Comparison of ENCODE assay signal across 7 mouse cellular contexts in the genomic region with DNA sequence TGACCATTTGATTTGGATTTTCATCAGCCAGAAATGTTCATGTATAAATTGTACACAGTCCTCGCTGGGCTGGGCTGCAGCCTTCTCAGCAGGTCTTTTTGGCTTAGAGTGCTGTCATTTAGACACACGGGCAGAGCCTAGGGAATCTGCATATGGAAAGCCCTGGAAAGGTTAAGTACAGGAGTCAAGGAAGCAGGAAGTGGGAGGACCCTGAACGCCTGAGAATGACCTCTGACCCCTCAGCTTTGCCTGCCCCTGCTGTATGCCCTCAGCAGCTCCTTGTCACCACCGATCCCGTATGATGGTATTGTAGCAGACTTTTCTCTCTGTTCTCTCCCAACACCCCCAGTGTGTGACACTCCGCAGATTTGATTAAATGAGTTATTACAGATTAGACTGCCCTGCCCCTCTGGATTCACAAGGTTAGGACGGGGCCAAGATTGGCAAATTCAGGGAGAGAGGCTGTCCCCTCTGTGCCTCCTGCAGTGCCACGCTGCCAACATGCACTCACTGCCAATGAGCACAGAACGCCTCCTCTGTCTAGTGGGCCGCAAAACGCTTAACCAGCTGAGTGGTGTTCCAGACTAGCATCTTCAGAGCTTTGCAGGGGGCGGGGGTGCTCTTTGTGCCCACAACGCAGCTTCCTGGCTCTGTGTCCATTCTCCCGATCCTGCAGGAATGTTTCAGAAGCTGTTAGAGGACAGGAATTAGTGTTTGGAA. TPM values are rescaled to one million over a fixed set of nuclear protein-coding genes. Genes with fewer than 3 reads are reported as not detected.
A peak's percentile ranks its signal among the peaks of the same experiment; 100 is the strongest.
DNase-seq lines count a peak whose midpoint lies in the region; ATAC-seq and TF ChIP-seq lines count a peak whose summit lies in the region.

No protein-coding gene starts in this region.

- DNase-seq in adrenal gland, adult 8-10 months, result peak; percentile 65
- peak; percentile 78 for DNase-seq in cerebellum, postnatal 14 days
- DNase-seq in gastrocnemius, adult 2 months, result peak; percentile 70
- peak; percentile 78 to 79 for DNase-seq in left cerebral cortex, postnatal 10 days (ENCODE audit: extremely low spot score in 1 of 2, low spot score in 2 of 2)
- peak; percentile 32 for DNase-seq in mesoderm, embryonic 11.5 days (ENCODE audit: low read depth, low spot score)

- intact Hi-C loops in gastrocnemius, adult 2 months (cut with DNase I), result loop anchor here (5.0 kb wide), 1 partner anchor 37 kb away; no protein-coding TSS in a partner anchor
- intact Hi-C loops in left cerebral cortex, postnatal 10 days (cut with DNase I), result no loop called here

- H3K4me3 ChIP-seq in gastrocnemius, adult 2 months, result peak overlapping the region; percentile 75
- H3K4me3 ChIP-seq in hindbrain, embryonic 16.5 days (ENCODE audit: low read length), result peak overlapping the region; percentile 29
- peak overlapping the region; percentile 37 for H3K4me3 ChIP-seq in stomach, embryonic 16.5 days (replicated peaks; ENCODE audit: low read length)

- peak; percentile 83 for ATAC-seq in hindbrain, embryonic 16.5 days
- peak; percentile 33 for ATAC-seq in stomach, embryonic 16.5 days (ENCODE audit: insufficient read depth, low FRiP score)

- H3K27me3 ChIP-seq in hindbrain, embryonic 16.5 days (replicated peaks; ENCODE audit: control insufficient read depth, insufficient read depth, low read length), result no peaks in the 10 kb centered on the region
- H3K27me3 ChIP-seq in stomach, embryonic 16.5 days (ENCODE audit: control insufficient read depth, insufficient read depth, low read length), result no peaks in the 10 kb centered on the region

- H3K9ac ChIP-seq in hindbrain, embryonic 16.5 days (ENCODE audit: low read depth, low read length), result peak overlapping the region; percentile 59
- peak overlapping the region; percentile 64 for H3K9ac ChIP-seq in stomach, embryonic 16.5 days (ENCODE audit: low read length)

- no peaks in the 10 kb centered on the region for H3K9me3 ChIP-seq in hindbrain, embryonic 16.5 days (ENCODE audit: control insufficient read depth, low read length)
- H3K9me3 ChIP-seq in stomach, embryonic 16.5 days (replicated peaks; ENCODE audit: control insufficient read depth, low read length), result no peaks in the 10 kb centered on the region

- TF ChIP-seq CTCF in gastrocnemius, adult 2 months (IDR thresholded peaks at IDR 0.05), result no peak

- H3K4me1 ChIP-seq in hindbrain, embryonic 16.5 days (ENCODE audit: control insufficient read depth, insufficient read depth, low read depth, low read length), result peaks cover 19% of the 10 kb centered on the region
- H3K4me1 ChIP-seq in stomach, embryonic 16.5 days (ENCODE audit: control insufficient read depth, insufficient read depth, low read length), result peaks cover 20% of the 10 kb centered on the region

- WGBS in hindbrain, embryonic 16.5 days, result 15% methylated on average over 14 of the region's 14 CpGs
- 31% methylated on average over 14 of the region's 14 CpGs for WGBS in stomach, embryonic 16.5 days

- H3K27ac ChIP-seq in gastrocnemius, adult 2 months, result peak overlapping the region; percentile 93
- peak overlapping the region; percentile 87 for H3K27ac ChIP-seq in hindbrain, embryonic 16.5 days (ENCODE audit: low read depth, low read length)
- H3K27ac ChIP-seq in stomach, embryonic 16.5 days (ENCODE audit: low read length), result peak overlapping the region; percentile 95

- peak overlapping the region; percentile 54 for H3K4me2 ChIP-seq in hindbrain, embryonic 16.5 days (ENCODE audit: low read length)
- H3K4me2 ChIP-seq in stomach, embryonic 16.5 days (ENCODE audit: low read depth, low read length), result peak overlapping the region; percentile 63

- H3K36me3 ChIP-seq in hindbrain, embryonic 16.5 days (ENCODE audit: control insufficient read depth, insufficient read depth, low read length), result no peaks in the 10 kb centered on the region
- H3K36me3 ChIP-seq in stomach, embryonic 16.5 days (ENCODE audit: control insufficient read depth, insufficient read depth, low read length), result no peaks in the 10 kb centered on the region

RNA-seq across cellular contexts. Expression of a gene that starts 43.5 kb away (rescaled TPM):
- total RNA-seq in adrenal gland, adult 8-10 months (2022), result under 1 TPM in 3 of 4 experiments, not detected in 1; 0.15 to 0.86 (median 0.83) TPM
- total RNA-seq in gastrocnemius, adult 2 months (2021), result not detected
- 0.62 and 0.70 TPM in 2 replicates for polyA plus RNA-seq in hindbrain, embryonic 16.5 days (2015; fragmentation: Nextera tagmentation; extraction: Ambion mirVana)
- total RNA-seq in left cerebral cortex, postnatal 10 days (2021), result 1 to 10 TPM; 1.3 to 1.7 TPM
- polyA plus RNA-seq in stomach, embryonic 16.5 days (2015; fragmentation: Nextera tagmentation; extraction: Ambion mirVana), result 360 and 682 TPM in 2 replicates

RNA-seq across cellular contexts. Expression of a gene that starts 58.3 kb away (rescaled TPM):
- total RNA-seq in adrenal gland, adult 8-10 months (2022), result 100 to 1,000 TPM; 286 to 319 (median 308) TPM
- 100 to 1,000 TPM; 121 to 128 TPM for total RNA-seq in gastrocnemius, adult 2 months (2021)
- polyA plus RNA-seq in hindbrain, embryonic 16.5 days (2015; fragmentation: Nextera tagmentation; extraction: Ambion mirVana), result 123 and 163 TPM in 2 replicates
- 100 to 1,000 TPM; 175 to 177 TPM for total RNA-seq in left cerebral cortex, postnatal 10 days (2021)
- polyA plus RNA-seq in stomach, embryonic 16.5 days (2015; fragmentation: Nextera tagmentation; extraction: Ambion mirVana), result 177 and 197 TPM in 2 replicates

Comparison
In these comparisons a context has a peak if more than half of its experiments do, and no peak if none do; other contexts are left out.
1. Peak in every context shown above with its lines: DNase-seq, ATAC-seq, H3K4me3 ChIP-seq and H3K27ac ChIP-seq.